Mouse (Mus musculus) monocyte, adult 2 months (primary cell): ENCODE measurements around the gene Pawr.

ENCODE experiments used
- DNase-seq, 2 experiments: peaks; one replicate each; pipeline ENCODE4 v3.0.0; 2022; ENCODE audit warnings: low spot score in 2 of 2, low read depth in 1 of 2

Gene Pawr

DNA sequence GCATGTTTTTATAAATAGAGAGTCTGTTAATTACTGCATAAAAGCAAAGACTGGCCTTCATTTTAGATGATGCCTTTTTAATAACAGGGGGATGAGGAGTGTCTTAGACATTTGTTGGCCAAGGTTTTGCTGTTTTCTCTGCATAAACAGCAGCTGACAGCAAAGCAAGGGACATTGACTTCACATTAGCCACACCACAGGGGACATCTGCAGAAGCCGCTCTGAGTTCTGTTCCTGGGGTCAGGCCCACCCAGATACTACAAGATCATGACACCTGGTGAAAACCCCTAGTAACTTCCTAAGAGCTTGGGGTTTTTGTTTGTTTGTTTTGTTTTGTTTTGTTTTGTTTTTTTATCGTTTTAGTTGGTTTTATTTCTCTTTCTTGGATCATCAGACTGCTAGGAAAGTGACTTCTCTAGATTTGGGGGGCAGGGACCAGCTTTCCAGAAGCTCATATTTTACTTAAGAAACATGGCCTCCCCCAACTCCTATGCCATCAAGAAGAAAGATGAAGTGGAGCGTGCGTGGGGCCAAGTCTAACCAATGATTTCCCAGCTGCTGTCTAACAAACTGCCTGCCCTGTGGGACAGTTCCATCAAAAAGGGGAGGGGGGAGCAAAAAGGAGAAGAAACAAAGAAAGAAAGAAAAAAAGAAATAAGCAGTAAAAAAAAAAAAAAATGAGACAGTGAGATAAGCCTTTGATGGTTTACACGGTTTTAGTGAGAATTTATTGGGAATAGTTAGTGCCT is 57.4 kb downstream of the Pawr start:
- DNase-seq = no peak

DNA sequence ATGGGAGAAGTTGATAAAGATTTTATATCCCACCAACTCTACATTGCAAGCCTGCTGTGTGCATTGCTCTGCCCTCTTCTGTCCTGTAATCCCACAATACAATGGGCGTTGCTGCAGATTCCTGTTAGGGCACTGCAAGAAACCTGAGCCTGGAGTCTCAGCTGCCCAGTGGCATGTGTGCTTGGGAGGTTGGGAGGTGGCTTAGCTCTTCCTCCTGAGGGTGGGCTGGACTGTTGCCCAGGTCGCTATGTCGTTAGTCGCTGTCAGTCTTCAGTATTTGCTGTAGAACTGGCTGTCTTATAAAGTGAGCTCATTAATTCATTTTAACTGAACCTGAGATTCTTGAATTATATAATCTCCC is 58.0 kb downstream of the Pawr start:
- no peak for DNase-seq

DNA sequence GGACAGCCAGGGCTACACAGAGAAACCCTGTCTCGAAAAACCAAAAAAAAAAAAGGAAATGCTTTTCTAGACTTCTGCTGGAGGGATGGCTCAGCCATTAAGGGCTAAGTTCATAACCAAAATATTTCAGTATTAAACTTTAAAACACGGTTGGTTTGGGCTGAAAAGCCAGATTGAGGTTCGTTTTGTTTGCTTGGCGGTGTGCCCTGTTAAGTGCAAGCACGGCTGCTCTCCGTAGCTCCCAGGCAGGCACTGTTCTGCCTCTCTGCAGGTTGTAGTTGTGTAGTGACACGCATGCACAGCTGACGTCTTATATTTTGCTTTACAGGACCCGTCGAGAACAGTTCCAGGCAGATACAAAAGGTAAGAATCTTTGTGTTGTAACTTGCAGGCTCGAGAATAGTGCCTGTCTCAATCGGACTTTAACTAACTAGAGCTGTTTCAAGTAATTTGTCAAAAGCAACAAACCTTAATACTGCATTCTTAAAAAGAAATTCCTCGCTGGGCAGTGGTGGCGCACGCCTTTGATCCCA is 59.5 kb downstream of the Pawr start:
- DNase-seq = no peak

DNA sequence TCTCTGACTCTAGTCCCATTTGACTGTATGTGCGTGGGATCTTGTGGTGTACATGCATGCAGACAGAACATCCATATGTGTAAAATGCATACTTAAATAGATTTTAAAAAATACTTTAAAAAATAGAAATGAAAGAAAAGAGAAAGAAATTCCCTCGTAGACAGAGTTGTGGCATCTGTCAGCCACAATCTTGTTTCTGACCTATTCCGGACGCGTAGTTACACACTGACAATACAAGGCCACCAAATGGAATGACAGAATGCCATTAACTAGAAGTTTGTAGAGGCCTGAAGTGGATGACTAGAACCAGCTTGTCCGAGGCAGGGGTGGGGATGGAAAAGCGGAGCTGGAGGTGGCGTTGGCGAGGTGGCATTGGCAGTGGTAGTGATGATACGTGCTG is 60.2 kb downstream of the Pawr start:
- DNase-seq = no peak

DNA sequence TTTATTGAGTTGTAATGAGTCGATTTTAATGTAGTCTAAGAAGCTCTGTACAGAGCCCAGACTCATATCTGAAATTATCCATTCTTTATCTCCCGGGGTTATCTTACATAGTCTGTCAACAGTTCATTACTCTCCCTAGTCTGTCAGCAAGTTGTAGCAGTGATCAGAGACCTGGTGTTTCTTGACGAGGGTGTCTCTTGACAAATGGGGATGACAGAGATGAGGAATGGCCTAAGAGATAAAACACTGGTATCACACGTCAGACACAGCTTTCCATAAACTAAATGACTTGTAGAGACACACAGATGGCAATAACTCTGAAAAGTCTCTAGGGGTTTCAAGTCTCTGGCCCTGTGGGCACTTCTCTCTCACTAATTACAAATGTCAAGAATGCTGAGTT is 62.4 kb downstream of the Pawr start:
- no peak for DNase-seq

DNA sequence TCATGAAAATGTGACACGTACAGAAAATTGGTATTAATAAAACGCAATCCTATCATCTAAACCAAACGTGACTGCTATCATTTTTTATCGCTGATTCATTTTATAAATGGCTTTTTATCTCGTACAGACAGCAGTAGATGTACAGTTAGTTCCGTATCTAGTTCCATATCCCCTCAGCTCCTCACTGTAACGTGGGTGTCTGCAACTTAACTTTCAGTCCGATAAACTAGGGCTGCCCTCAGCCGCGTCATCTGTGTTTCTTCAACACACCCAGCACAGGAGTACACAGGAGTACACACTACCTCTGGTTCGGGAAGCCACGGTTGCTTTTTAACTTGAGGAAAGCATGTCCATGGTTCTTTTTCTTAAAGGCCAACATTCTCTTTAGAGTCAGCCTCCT is 63.3 kb downstream of the Pawr start:
- DNase-seq = no peak

DNA sequence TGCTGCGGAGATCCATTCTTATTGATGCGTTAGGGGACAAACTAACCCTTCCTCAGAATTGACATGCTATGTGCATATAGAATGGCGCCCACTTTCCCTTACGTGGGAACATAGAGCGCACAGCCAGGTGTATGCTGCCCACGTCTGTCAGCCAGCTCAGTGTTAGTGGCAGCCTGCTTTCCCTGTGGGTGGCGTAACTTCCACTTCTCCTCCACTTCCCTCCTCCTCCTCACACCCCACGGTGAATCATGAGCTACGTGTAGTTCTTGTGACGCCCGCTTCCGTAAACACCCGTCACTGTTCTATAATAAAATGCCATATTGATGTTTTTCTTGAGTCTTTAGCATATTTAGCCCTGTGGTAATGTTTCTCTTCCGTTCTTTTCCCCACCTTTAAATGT is 63.7 kb downstream of the Pawr start:
- DNase-seq = no peak

DNA sequence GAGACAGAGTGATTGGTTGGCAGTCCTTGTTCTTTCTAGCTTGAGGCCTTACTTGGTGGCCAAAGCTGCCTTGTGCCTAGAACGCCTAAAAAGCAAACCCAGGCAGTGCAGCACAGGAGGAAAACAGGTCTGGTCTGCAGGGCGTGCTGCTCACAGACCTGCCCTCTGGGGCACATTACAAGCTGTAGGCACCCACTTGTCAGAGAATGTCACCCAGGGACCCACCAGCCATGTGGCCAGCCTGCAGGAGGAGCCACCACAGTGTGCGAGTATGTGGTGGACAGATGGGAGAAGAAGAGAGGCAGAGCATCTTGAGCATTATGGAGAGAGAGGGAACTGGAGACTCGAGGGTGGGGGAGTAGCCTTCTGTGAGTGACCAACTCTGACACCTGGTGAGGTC is 70.8 kb downstream of the Pawr start:
- DNase-seq = no peak

DNA sequence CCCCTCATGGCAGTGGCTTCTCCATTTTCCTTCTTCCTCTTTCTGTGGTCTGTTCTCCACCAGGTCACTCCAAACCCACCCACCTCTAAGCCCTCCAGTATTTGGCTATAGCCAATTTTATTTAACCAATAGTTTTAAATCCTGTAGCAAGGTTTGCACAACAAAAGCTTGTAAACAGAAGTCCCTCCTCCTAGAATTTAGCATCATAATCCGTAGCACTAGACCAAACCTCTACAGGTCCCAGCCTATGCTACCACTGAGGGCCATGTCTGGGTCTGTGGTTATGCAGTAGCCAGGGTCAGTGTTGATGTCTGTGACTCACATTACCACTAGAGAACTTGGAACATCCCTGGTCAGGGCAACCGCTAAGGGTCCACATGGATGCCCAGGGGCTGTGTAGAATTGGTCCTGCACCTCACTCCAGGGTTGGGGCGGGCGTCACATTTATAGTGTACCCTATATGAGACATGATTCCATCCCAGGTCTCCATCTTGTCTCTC is 71.5 kb downstream of the Pawr start:
- no peak for DNase-seq

DNA sequence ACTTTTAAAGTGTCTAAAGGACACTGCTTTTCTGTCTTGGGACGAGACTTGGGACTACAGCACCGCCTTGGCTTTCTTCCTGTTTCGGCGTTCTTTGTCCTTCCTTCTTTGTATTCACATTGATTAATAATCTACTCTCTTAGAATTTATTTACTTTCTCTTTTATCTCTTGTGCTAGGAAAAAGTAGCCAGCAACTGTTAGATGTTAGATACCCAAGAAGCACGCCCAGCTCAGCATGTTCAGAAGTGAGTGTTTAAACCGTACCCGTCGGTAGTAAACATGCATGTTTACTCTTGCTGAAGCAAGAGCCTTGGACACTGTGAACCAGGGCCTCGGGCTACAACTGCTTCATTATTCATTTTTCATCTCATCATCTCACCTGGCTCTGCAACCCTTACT is 72.2 kb downstream of the Pawr start:
- DNase-seq = no peak

DNA sequence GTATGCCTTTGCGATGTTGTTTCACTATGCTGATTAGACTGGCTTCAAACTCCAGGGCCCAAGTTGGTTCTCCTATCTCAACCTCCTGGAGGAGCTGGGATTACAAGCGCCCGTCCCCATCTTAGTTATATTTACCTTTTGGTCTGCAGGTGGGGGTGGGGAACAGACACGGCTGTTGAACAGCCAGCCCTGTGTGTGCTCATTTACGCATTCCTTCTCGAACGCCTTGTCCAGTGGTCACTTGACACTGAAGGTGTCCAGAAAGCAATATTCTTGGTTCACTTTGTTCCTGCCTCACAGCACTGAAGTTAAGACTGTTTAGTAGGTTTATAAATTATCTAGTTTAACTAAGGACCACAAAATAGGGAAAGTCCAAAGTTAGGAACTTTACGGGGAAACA is 73.2 kb downstream of the Pawr start:
- no peak for DNase-seq

DNA sequence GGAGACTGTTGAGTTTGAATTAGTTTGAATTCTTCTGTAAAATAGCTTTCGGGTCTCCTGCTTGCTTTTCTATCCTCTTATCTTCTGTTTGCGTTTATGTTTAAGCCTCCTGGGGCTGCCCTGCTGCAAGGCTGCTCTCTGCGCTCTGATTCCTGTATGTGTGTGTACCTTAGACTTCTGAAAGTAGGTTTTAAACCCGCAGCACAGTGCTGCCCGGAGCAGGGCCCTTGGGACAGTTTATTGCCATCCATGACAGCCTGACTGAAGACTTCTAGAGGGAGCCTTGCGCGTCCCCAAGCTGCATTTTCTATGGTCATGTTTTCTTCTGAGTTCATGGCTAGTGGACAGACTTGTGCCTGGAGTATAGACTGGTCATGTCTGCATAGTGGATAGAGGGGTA is 74.0 kb downstream of the Pawr start:
- no peak for DNase-seq

DNA sequence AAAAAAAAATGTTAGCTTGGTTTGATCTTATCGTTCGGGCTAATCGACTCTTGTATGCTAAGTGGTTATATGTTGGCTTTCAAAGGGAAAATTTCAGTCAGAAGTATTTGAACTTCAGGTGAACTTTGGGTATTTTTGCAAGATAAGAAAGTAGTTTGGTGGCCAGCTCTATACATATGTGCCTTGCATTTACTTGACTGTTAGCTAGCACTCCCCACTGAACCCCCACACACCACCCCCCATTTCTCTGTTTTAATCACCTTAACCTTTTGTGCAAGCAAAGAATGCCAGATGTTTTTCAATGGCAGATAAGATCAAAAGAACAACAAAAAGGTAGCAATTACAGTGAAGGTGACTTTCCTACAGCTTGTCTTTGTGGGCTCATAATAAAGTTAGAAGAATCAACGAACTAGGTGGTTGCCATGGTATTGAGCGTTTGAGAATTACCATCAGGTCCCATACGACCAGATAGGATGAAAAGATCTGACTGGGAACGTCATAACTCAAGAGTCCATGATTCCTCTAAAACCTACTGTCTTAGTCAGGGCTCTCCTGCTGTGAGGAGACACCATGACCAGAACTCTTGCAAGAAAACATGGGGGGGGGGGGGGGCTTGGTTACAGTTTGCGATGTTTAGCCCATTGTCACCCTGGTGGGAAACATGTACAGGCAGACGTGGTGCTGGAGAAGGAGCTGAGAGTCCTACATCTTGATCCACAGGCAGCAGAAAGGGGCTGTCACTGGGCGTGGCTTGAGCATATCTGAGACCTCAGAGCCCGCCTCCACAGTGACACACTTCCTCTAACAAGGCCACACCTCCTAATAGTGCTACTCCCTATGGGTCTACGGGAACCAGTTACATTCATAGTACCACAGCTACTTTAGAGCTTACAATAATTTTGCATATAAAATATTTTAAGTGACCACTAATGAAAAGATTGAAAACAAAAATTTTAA is 75.2 kb downstream of the Pawr start:
- no peak for DNase-seq

DNA sequence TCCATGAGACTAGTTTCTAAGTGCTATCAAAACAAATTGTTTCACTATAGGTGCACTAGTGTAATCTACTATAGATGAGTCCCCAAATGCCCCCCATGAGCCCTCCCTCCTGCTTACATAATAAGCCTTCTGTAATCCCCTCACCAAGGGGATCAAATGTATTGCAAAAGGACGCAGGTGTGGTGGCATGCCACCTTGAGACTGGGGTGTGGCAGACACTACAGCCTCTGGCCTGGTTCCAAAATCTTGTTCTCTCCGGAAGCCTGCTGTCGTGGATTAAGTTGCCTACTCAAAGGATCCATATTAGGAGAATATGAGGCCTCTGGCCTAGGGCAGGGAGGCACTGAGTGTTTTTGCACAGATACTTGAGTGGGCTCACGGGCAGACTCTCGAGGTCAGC is 76.1 kb downstream of the Pawr start:
- no peak for DNase-seq

DNA sequence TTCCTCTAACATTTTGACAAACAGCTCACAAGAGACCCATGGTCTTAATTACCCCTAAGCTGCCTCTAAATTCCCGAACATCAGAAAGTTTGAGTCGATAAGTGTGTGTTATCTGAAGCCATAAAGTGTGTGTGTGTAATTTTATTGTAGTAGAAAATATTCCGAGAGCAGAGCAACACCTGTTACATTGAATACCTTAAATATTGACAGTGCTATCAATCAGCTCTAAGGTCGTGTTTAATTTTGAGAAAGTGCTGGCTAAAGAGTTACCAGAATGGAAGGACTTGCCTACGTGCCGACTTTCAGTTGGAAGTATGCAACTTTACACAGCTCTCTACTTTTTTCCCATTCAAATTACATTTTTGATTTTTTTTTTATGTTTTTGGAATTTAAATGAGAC is 76.5 kb downstream of the Pawr start:
- no peak for DNase-seq

DNA sequence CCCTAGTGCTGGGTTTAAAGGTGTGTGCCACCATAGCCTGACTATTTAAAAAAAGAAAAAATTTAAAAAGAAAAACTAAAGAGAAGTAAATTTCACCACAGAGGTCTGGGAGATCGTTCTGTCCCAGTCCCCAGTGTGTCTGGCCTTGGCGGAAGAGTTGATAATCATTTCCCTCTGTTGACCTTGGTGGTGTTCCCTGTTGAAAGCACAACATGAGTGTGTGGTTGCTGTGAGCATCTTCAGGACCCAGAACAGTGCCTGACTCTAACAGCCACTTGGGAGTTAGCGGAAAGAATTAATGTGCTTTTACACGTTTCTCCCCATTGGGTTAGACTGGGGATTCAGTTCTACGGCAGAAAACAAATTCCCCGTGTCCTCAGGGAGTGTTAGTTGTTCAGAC is 77.1 kb downstream of the Pawr start:
- DNase-seq = no peak

DNA sequence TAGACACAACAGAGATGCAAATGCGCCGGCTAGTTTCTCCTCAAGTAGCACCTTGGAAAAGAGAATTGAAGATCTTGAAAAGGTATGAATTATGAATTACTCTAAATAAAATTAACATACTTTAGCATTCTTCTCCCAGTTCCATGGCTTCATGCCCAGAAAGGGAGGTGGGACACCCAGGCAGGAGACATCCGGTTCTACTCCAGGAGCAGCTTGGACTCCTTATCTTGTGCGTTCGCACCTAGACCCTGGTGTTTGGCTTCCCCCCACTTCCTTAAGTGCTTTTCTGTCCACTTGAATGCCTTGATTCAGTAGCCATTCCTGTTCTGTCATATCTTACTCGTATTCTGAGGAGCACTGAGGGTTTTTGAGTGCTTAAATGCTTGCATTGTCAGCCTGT is 77.6 kb downstream of the Pawr start:
- no peak for DNase-seq

DNA sequence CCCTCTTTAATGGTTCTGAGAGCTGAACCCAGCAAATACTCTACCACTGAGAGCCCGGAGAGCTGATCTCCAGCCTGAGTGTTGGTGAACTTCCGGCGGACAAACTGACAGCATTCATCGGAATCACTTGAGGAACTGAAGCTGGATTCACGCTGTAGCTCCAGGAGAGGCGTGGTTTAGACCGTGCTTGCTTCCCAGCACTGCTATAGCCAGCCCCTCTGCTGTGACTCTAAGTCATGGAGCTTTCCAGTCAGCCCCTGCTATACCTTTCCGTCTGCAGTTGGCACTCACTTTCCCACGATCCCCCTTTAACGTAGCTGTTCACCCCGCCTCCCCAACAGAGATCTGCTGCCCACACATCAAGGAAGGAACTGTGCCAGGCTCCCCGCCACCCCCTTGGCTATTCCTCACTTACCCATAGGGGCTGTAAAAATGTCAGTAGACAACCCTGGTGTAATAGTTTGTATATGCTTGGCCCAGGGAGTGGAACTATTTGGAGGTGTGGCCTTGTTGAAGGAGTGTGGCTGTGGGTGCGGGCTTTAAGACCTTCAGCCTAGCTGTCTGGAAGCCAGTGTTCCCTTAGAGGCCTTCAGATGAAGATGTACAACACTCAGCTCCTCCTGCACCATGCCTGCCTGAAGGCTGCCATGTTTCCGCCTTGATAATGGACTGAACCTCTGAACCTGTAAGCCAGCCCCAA is 83.2 kb downstream of the Pawr start:
- no peak for DNase-seq

DNA sequence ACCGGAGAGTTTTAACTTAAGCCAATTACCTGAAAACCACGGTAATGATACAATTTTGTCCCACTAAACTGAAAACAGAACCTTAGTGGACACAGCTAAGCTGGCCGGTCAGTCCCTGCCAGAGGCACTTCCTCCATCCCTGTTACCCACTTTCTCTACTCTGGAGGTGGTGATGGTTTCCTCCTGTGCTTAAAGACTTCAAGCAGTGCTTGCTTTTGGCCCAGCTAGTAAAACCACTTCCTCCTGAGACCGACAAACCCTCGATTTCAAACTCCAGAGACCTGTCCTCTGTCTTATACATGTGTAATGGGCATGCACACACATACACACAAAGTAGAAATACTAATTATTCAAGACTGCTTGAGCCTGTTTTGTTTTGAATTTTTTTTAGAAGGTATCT is 85.5 kb downstream of the Pawr start:
- no peak for DNase-seq

DNA sequence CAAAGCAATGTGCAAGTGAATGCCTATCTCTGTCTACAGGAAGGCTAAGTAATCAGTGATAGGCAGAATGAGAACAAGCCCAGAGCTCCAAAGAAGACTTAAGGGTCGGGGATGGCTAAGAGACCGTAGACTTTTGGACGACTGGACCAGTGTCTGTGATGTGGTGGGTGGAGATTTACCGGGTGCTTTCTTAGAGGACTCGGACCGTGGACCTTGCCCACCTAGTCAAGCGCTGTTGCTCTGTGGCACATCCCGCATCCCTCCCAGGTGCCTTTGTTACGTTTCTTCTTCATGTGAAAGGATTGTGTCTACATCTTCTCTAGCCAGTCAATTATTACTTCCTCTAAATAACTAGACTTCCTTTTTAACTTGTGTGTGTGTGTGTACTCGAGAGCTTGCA is 98.6 kb downstream of the Pawr start:
- DNase-seq = no peak

DNA sequence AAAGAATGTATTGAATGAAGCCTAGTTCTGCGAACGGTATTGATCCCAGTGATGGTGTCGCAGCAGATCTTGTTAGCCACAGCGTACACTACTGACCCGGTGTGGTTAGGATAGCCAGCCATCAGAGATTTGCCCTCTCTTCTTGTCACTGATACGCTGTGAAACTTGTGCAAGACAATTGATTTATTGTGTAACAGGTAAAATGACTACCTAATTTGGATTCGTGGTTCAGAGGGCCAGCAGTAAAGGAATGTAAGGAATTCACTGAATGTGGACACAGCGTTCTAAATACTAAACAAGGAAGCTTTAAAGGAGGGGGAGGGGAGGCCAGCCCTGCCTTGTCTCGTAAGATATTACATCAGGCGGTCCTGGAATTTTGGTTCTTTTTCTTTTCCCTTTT is 100.3 kb downstream of the Pawr start:
- DNase-seq = no peak

DNA sequence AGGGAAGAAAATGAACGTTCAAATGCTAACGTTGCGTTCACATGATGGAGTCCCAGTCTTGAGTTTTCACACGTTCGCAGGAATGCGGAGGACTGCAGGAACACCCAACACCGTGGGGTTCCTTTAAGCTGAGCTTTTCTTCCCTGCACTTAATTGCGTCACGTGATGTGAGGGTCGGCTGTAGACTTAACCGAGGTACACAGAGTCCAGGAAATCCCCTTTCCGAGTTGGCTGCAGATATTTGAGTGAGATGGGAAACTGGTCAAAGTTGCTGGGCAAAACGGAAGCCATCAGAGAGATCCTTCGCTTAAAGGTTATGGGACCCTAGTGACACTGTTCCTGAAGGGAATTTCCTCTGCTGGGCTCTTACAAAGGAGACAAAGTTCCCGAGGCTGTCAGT is 102.1 kb downstream of the Pawr start:
- no peak for DNase-seq
